Mouse (Mus musculus) CH12.LX (cell line): ENCODE measurements around the gene Plgrkt.

ENCODE experiments used
- CTCF ChIP-seq, 2 experiments: IDR thresholded peaks in 1 of 2; conservative IDR thresholded peaks in 1 of 2; 2 replicates each; pipeline ENCODE4 v1.5.1; 2011 to 2012; ENCODE audit warnings: low read depth in 2 of 2, low read length in 2 of 2, improper control_type of control experiment in 1 of 2, inconsistent platforms in 1 of 2, mild to moderate bottlenecking in 1 of 2, moderate library complexity in 1 of 2
- SMC3 ChIP-seq: IDR thresholded peaks from 2 replicates; pipeline ENCODE4 v1.6.1; 2011; ENCODE audit warnings: low read depth, low read length, improper control_type of control experiment

DNA sequence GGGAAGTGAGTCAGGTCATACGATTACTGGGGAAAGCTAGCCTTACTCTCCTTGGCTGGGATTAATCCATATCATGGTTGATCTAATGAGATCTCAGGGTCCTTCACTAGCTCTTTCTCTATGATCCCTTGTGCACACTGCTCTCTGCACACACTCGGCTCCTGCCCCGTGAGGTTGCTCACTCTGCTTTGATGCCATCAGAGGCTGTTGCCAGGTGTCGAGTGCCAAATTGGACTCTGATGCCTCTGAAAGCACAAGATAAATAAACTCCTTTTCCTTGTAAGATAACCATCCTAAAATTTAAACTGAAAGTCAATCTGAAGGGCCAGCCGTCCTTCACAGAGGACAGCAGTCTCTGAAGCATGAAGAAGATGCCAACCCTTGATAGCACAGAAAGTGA lies 23.3 kb upstream of the Plgrkt start:
- TF ChIP-seq CTCF (conservative IDR thresholded peaks at IDR 0.05 in 1 of 2, IDR thresholded peaks at IDR 0.05 in 1 of 2; ENCODE audit: low read depth in 2 of 2, low read length in 2 of 2) = no peak
- no peak for TF ChIP-seq SMC3
